Mouse (Mus musculus): Measurements from ENCODE around the gene Ceacam18. TPM values are rescaled to one million over a fixed set of nuclear protein-coding genes. Genes with fewer than 3 reads are reported as not detected.

Gene Ceacam18
- polyA plus RNA-seq, 1 experiment, result not detected

DNA sequence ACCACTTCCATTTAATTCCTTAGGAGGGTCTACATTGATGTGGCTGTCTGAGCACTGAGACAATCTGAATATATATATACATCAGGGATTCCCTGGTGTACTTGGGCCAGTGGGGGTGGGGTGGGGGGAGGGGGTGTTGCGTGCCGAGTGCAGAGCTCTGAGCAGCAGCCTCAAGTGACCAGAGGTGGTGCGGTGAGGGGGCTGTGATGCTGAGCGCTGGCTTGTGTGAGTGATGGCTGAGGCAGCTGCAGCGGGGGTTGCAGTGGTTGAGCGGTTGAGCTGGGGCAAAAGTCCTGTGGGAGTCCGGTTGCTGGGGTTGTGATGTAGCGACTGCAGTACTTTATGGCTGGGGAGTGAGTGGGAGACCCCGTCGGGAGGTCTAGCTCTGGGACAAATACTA lies 10.7 kb upstream of the Ceacam18 start:
- H3K36me3 ChIP-seq (ENCODE audit: control insufficient read depth), result no peaks in the 10 kb centered on the region
- H3K9me3 ChIP-seq (ENCODE audit: control insufficient read depth, low read length), result no peaks in the 10 kb centered on the region
- TF ChIP-seq GATA1 (IDR thresholded peaks at IDR 0.05; ENCODE audit: low read length), result no peak
- no peak for TF ChIP-seq TAL1 (IDR thresholded peaks at IDR 0.05; ENCODE audit: low read length)
- no peak overlapping the region for H3K4me3 ChIP-seq (replicated peaks)
- H3K4me1 ChIP-seq (ENCODE audit: control insufficient read depth), result no peaks in the 10 kb centered on the region
- no peaks in the 10 kb centered on the region for H3K27me3 ChIP-seq (ENCODE audit: control insufficient read depth)

DNA sequence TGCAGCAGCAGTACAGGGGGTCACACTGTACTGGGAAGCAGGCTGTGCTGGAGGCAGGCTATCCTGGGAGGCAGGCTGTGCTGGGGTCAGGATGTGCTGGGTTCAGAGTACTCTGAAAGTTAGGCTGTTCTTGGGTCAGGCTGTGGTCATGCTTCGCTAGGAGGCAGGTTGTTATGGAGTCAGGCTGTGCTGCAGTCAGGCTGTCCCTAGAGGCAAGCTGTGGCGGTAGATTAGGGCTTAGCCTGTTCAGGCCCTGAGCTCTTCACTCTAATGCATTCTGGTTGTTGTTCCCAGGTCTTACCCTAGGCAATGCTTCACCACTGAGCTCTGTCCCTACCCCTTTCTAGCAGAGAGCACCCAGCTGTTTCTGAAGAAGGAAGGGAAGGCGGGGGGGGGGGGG lies 9.4 kb upstream of the Ceacam18 start:
- Histone ChIP-seq H3K36me3 (ENCODE audit: control insufficient read depth) (no peaks in the 10 kb centered on the region), H3K9me3 (ENCODE audit: control insufficient read depth, low read length) (no peaks in the 10 kb centered on the region), H3K4me1 (ENCODE audit: control insufficient read depth) (no peaks in the 10 kb centered on the region), H3K27me3 (ENCODE audit: control insufficient read depth) (no peaks in the 10 kb centered on the region), H3K4me3 (replicated peaks) (no peak overlapping the region)
- TF ChIP-seq TAL1 (IDR thresholded peaks at IDR 0.05; ENCODE audit: low read length) (no peak), GATA1 (IDR thresholded peaks at IDR 0.05; ENCODE audit: low read length) (no peak)

DNA sequence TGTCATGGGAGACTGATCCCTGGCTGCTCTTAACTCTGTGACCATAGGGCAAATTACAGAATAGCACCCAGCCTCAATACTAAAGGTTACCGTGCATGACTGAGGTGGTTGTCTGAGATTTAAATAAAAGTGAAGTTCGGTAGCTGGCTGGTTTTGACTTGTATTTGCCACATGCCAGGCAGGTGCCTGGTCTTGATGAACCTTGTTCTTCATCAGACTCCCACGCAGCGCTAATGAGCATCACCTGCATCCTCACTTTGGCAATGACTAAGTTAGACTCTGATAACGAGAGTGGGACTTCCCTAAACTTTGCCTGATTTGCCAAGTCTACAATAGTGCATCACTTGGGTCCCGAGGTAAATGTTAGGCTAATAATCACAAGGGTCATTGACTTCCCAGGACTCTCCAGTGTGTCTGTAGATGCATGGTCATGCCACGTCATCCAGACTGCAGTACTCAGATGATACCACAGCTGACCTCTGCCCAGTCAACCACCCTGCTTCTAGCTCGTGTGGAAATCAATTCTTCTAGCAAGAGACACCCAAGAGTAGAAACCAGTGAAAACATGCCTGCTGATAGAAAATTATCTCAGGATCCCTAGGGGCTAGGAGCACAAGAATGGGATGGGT lies 8.6 kb upstream of the Ceacam18 start:
- no peaks in the 10 kb centered on the region for H3K4me1 ChIP-seq (ENCODE audit: control insufficient read depth)
- H3K9me3 ChIP-seq (ENCODE audit: control insufficient read depth, low read length), result no peaks in the 10 kb centered on the region
- no peaks in the 10 kb centered on the region for H3K27me3 ChIP-seq (ENCODE audit: control insufficient read depth)
- no peak for TF ChIP-seq TAL1 (IDR thresholded peaks at IDR 0.05; ENCODE audit: low read length)
- no peak for TF ChIP-seq GATA1 (IDR thresholded peaks at IDR 0.05; ENCODE audit: low read length)
- no peak overlapping the region for H3K4me3 ChIP-seq (replicated peaks)
- H3K36me3 ChIP-seq (ENCODE audit: control insufficient read depth), result no peaks in the 10 kb centered on the region

DNA sequence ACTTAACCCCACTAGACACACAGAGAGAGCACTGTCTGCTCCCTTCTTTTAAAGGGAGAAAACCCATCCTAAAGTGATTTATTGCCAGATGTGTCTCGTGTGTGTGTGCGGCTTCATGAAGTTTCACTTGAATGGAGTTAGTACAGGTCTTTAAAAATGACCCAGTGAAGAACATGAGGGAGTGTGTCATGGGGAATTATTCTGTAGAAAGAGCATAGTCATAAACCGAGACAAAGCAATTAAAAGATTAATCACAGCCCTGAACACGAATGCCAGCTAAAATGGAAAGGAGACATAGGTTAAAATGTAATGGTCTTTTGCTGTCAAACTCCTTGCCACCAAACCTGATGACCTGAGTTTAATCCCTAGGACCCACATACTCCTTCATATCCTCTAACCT lies 567 bp upstream of the Ceacam18 start:
- H3K4me1 ChIP-seq (ENCODE audit: control insufficient read depth), result no peaks in the 10 kb centered on the region
- H3K36me3 ChIP-seq (ENCODE audit: control insufficient read depth), result no peaks in the 10 kb centered on the region
- H3K4me3 ChIP-seq (replicated peaks), result no peak overlapping the region
- H3K27me3 ChIP-seq (ENCODE audit: control insufficient read depth), result no peaks in the 10 kb centered on the region
- TF ChIP-seq TAL1 (IDR thresholded peaks at IDR 0.05; ENCODE audit: low read length) (no peak), GATA1 (IDR thresholded peaks at IDR 0.05; ENCODE audit: low read length) (no peak)
- H3K9me3 ChIP-seq (ENCODE audit: control insufficient read depth, low read length), result no peaks in the 10 kb centered on the region

GRCm38 (mm10) chr7:43636194-43636593 lies 1.7 kb downstream of the Ceacam18 start:
- Histone ChIP-seq H3K4me1 (ENCODE audit: control insufficient read depth) (no peaks in the 10 kb centered on the region), H3K27me3 (ENCODE audit: control insufficient read depth) (no peaks in the 10 kb centered on the region), H3K9me3 (ENCODE audit: control insufficient read depth, low read length) (no peaks in the 10 kb centered on the region), H3K4me3 (replicated peaks) (no peak overlapping the region), H3K36me3 (ENCODE audit: control insufficient read depth) (no peaks in the 10 kb centered on the region)
- TF ChIP-seq TAL1 (IDR thresholded peaks at IDR 0.05; ENCODE audit: low read length), result no peak
- TF ChIP-seq GATA1 (IDR thresholded peaks at IDR 0.05; ENCODE audit: low read length), result no peak

DNA sequence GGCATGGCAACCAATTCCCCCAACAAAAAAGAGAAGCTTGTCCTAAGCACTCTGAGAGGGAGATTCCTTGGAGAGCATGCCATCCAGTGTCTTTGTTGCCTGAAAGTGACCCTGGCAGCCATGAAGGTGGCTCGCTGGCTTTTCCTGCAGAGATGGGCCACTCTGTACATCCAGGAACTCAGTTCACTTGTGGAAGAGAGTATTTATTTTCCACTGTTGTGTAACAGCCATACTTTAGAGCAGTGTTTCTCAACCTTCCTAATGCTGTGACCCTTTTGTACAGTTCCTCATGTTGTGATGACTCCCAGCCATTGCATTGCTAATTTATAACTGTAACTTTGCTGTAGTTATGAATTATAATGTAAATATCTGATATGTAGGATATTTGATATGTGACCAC lies 2.6 kb downstream of the Ceacam18 start:
- H3K4me1 ChIP-seq (ENCODE audit: control insufficient read depth), result no peaks in the 10 kb centered on the region
- H3K4me3 ChIP-seq (replicated peaks), result no peak overlapping the region
- no peaks in the 10 kb centered on the region for H3K27me3 ChIP-seq (ENCODE audit: control insufficient read depth)
- no peaks in the 10 kb centered on the region for H3K36me3 ChIP-seq (ENCODE audit: control insufficient read depth)
- TF ChIP-seq GATA1 (IDR thresholded peaks at IDR 0.05; ENCODE audit: low read length) (no peak), TAL1 (IDR thresholded peaks at IDR 0.05; ENCODE audit: low read length) (no peak)
- H3K9me3 ChIP-seq (ENCODE audit: control insufficient read depth, low read length), result no peaks in the 10 kb centered on the region

GRCm38 (mm10) chr7:43642587-43642986 lies 8.1 kb downstream of the Ceacam18 start:
- TF ChIP-seq GATA1 (IDR thresholded peaks at IDR 0.05; ENCODE audit: low read length) (no peak), TAL1 (IDR thresholded peaks at IDR 0.05; ENCODE audit: low read length) (no peak)
- Histone ChIP-seq H3K9me3 (ENCODE audit: control insufficient read depth, low read length) (no peaks in the 10 kb centered on the region; the same call in 1 of the 2 replicates), H3K27me3 (ENCODE audit: control insufficient read depth) (no peaks in the 10 kb centered on the region), H3K36me3 (ENCODE audit: control insufficient read depth) (no peaks in the 10 kb centered on the region), H3K4me3 (replicated peaks) (no peak overlapping the region), H3K4me1 (ENCODE audit: control insufficient read depth) (no peaks in the 10 kb centered on the region)

DNA sequence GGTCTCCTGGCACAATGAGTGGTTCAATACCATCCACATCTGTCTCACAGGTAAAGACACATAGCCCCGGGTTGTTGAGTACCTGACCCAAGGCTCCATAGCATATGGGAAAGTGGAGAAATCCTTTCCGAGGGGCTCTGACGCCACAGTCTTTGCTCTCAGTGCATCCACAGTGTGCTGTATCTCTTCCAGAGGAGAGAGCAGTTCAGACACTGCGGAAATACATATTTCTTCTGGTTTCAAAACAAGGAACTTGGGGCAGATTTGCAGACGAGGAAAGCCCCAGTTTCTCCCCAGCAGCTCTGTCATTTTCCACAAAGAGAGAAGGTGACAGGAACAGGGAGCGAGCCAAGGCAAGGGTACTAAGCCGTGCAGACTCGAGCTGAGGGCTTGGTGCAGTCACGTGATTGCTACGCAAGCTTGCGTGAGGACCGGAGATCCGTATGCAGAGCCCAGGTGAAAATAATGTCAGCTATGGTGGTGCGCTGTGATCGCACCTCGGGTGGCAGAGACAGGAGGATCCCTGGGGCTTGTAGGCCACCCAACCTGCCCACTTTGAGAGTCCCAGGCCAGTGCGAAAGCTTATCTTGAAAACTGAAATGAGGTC lies 8.6 kb downstream of the Ceacam18 start:
- no peak for TF ChIP-seq TAL1 (IDR thresholded peaks at IDR 0.05; ENCODE audit: low read length)
- no peak for TF ChIP-seq GATA1 (IDR thresholded peaks at IDR 0.05; ENCODE audit: low read length)
- Histone ChIP-seq H3K27me3 (ENCODE audit: control insufficient read depth) (no peaks in the 10 kb centered on the region), H3K4me1 (ENCODE audit: control insufficient read depth) (no peaks in the 10 kb centered on the region), H3K4me3 (replicated peaks) (no peak overlapping the region), H3K9me3 (ENCODE audit: control insufficient read depth, low read length) (no peaks in the 10 kb centered on the region; the same call in 1 of the 2 replicates), H3K36me3 (ENCODE audit: control insufficient read depth) (no peaks in the 10 kb centered on the region)

GRCm38 (mm10) chr7:43652683-43653082 lies 18.2 kb downstream of the Ceacam18 start:
- peaks cover 4% of the 10 kb centered on the region for H3K9me3 ChIP-seq (ENCODE audit: control insufficient read depth, low read length)
- no peaks in the 10 kb centered on the region for H3K27me3 ChIP-seq (ENCODE audit: control insufficient read depth)
- H3K36me3 ChIP-seq (ENCODE audit: control insufficient read depth), result no peaks in the 10 kb centered on the region
- no peaks in the 10 kb centered on the region for H3K4me1 ChIP-seq (ENCODE audit: control insufficient read depth)
- no peak for TF ChIP-seq GATA1 (IDR thresholded peaks at IDR 0.05; ENCODE audit: low read length)
- TF ChIP-seq TAL1 (IDR thresholded peaks at IDR 0.05; ENCODE audit: low read length), result no peak
- no peak overlapping the region for H3K4me3 ChIP-seq (replicated peaks)
